Mouse (Mus musculus) stomach, embryonic 16.5 days (tissue): ENCODE results near the gene Palm3. TPM values are rescaled to one million over a fixed set of nuclear protein-coding genes. Genes with fewer than 3 reads are reported as not detected.
A peak's percentile ranks its signal among the peaks of the same experiment; 100 is the strongest.

Source experiments
- ATAC-seq: fragments of 200-750 bp; cut with Nextera tagmentation; 2 replicates; pipeline ENCODE4 v1.8.0; 2017; ENCODE audit warnings: moderate number of reproducible peaks, moderate TSS enrichment; ENCODE audit not compliant: insufficient read depth, low FRiP score
- H3K27ac ChIP-seq: fragments of 300-500 bp; sonication (generic); 2 replicates; pipeline ENCODE4 v1.5.1; 2014; ENCODE audit warnings: low read length
- H3K27me3 ChIP-seq: fragments of 300-500 bp; sonication (generic); 2 replicates; pipeline ENCODE4 v1.6.1; 2014; ENCODE audit warnings: low read length, control low read depth, mixed read lengths; ENCODE audit not compliant: control insufficient read depth, insufficient read depth
- H3K36me3 ChIP-seq: fragments of 300-500 bp; sonication (generic); 2 replicates; pipeline ENCODE4 v1.6.1; 2014; ENCODE audit warnings: low read length; ENCODE audit not compliant: control insufficient read depth, insufficient read depth
- H3K4me1 ChIP-seq: fragments of 300-500 bp; sonication (generic); 2 replicates; pipeline ENCODE4 v1.6.1; 2014; ENCODE audit warnings: low read length, control low read depth, mixed read lengths; ENCODE audit not compliant: control insufficient read depth, insufficient read depth
- H3K4me2 ChIP-seq: fragments of 300-500 bp; sonication (generic); 2 replicates; pipeline ENCODE4 v1.6.1; 2014; ENCODE audit warnings: low read depth, low read length, mixed read lengths
- H3K4me3 ChIP-seq: fragments of 300-500 bp; sonication (generic); replicated peaks from 2 replicates; pipeline ENCODE4 v1.5.1; 2014; ENCODE audit warnings: mild to moderate bottlenecking, low read length
- H3K9ac ChIP-seq: fragments of 300-500 bp; sonication (generic); 2 replicates; pipeline ENCODE4 v1.6.1; 2014; ENCODE audit warnings: low read length
- H3K9me3 ChIP-seq: fragments of 300-500 bp; sonication (generic); replicated peaks from 2 replicates; pipeline ENCODE4 v1.6.1; 2016; ENCODE audit warnings: low read length, control low read depth; ENCODE audit not compliant: control insufficient read depth
- WGBS: fragments of 180-500 bp; shearing (Covaris S2); extraction: QIAGEN DNeasy Blood & Tissue Kit; methylation state at CpG from one replicate; pipeline ENCODE4 v1.1.7; 2014; 5-methylcytosine and 5-hydroxymethylcytosine counted together
- polyA plus RNA-seq: library from polyadenylated mRNA; unstranded; fragments of >200 nt; fragmentation: Nextera tagmentation; extraction: Ambion mirVana; gene quantifications from 2 replicates; pipeline ENCODE4 v1.2.1, GENCODE M21; 2015

Palm3 gene
- polyA plus RNA-seq, 1 experiment from 2014 or later: 4.1 TPM

DNA sequence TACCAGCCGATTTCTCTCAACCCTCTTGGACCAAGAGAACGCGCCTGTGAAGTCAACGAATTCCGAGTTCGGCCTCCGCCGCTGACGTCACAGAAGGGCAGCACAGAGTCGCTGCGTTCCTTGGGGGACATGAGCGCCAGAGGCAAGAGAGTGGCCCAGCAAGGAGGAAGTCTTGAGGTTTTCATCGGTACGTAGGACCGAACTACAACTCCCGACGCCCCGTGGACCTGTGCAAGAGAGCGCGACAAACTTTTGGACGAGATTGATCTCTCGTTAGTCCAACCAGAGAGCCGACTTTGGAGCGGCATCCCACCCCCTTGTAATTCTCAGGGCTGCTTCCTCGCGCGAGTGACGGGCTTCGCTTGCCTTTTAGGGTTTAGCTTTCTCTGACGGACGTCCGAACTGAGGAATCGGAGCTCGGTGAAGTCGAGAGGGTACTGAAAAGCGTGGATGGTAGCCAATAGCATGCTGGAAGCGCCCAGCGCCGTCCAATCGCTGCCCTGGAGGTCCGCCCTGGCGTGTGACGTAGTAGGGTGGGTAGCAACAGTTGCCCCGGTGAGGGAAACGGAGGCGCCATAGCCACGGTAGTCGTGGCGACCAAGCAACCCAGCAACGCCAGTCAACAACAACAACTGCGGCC is 45.1 kb downstream of the Palm3 start, which contains the start of gene Rfx1:
Gene Rfx1, plus strand, starts transcription at position 544 of the 640 bp plus-strand sequence.
- H3K9ac ChIP-seq: peak within 1 kb of the TSS; percentile 90
- peak within 1 kb of the TSS; percentile 86 for H3K4me3 ChIP-seq
- no peaks in the 10 kb centered on the region for H3K9me3 ChIP-seq
- no peaks in the 10 kb centered on the region for H3K27me3 ChIP-seq
- under 1% methylated on average over 51 of the region's 51 CpGs for WGBS
- no peaks in the 10 kb centered on the region for H3K36me3 ChIP-seq
- peaks cover 38% of the 10 kb centered on the region for H3K4me1 ChIP-seq
- ATAC-seq: peak; percentile 96
- peak within 1 kb of the TSS; percentile 98 for H3K27ac ChIP-seq
- peak within 1 kb of the TSS; percentile 91 for H3K4me2 ChIP-seq

DNA sequence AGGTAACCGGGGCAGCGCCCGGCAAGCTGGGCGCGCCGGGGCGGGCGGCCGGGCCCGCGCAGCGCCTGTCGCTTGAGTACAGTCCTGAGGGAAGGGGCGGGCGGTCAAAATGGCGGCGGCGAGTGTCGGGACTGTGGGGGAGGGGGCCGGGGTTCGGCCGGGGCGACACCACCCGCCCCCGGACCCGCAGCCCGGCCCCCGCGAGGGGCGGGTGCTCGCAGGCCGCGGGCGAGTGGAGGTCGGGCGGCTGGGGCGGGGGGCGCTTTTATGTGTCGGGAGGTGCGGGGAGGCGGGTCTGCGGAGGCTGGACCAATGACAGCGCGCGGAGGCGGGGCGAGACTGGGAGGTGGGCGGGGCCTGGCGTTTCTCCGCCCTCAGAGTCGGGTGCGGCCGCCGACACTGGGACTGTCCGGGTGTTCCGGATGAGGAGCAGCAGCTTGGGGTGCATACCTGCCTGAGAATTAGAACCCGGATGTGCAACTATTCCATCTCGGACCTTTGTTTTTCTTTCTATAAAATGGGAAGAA is 45.8 kb downstream of the Palm3 start:
- no peaks in the 10 kb centered on the region for H3K36me3 ChIP-seq
- ATAC-seq: peak; percentile 79
- no peaks in the 10 kb centered on the region for H3K9me3 ChIP-seq
- peaks cover 38% of the 10 kb centered on the region for H3K4me1 ChIP-seq
- under 1% methylated on average over 54 of the region's 58 CpGs for WGBS
- peak overlapping the region; percentile 90 for H3K9ac ChIP-seq
- peak overlapping the region; percentile 86 for H3K4me3 ChIP-seq
- H3K4me2 ChIP-seq: peak overlapping the region; percentile 70
- no peaks in the 10 kb centered on the region for H3K27me3 ChIP-seq
- H3K27ac ChIP-seq: peak overlapping the region; percentile 98

DNA sequence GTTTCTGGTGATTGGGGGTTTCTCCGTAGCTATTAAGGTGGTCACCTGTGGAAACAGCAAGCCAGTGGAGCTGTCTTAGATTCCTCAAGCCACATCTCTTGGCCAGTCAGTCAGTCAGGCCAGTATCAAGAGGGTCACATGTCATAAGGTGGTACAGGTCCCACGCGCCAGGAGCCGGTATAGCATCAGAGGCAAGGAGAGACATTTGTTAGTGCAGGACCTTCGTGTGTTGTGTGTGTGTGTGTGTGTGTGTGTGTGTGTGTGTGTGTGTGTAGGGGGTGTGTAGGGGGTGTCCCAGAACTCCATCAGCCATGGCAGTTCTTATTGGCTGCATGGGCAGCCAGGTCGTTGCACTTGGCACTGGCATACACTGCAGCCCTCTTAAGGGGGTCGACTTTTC is 46.6 kb downstream of the Palm3 start:
- no peak for ATAC-seq
- H3K27ac ChIP-seq: peak overlapping the region; percentile 42; the same call in 1 of the 2 replicates
- 83% methylated on average over 7 of the region's 7 CpGs for WGBS
- no peaks in the 10 kb centered on the region for H3K27me3 ChIP-seq
- H3K9ac ChIP-seq: peak overlapping the region; percentile 63
- peaks cover 38% of the 10 kb centered on the region for H3K4me1 ChIP-seq
- H3K9me3 ChIP-seq: no peaks in the 10 kb centered on the region
- peak overlapping the region; percentile 86 for H3K4me3 ChIP-seq
- peak overlapping the region; percentile 70 for H3K4me2 ChIP-seq
- no peaks in the 10 kb centered on the region for H3K36me3 ChIP-seq

DNA sequence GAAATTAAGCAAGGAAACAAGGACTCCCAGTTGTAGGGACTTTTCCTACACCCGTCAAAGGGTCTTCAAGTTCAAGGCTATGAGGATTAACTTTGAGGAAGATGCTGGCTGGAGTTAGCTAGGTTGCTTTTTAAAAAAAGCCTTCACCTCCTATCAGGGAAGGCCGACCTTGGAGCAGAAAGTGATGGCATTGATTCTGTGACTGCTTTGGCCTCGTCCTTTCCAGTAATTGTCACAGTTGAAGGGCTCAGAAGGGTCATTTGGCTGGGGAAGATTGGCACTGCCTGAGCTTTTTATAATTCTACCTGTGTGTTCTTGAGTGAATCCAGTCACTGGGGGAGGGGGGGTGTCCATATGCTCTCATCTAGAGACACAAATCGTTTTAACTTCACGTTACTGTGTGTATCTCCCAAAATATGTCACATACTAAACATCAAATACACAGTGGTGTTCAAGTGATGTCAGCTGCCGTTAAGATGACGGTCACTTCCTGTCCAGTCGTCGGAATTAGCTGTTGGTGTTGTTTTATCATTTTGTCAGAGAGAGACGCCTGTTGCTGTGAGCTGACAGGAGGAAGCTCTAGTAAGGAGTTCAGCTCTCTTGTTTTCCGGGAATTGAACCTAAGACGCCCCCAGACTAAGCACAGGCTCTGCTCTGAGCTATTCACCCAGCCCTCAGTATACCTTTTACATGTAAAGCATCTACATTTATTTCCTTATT is 47.2 kb downstream of the Palm3 start:
- Histone ChIP-seq H3K4me3 (no peak overlapping the region), H3K36me3 (no peaks in the 10 kb centered on the region), H3K4me1 (peaks cover 38% of the 10 kb centered on the region), H3K9ac (no peak overlapping the region), H3K27ac (no peak overlapping the region), H3K9me3 (no peaks in the 10 kb centered on the region), H3K4me2 (no peak overlapping the region), H3K27me3 (no peaks in the 10 kb centered on the region)
- WGBS: 52% methylated on average over 12 of the region's 12 CpGs
- no peak for ATAC-seq

DNA sequence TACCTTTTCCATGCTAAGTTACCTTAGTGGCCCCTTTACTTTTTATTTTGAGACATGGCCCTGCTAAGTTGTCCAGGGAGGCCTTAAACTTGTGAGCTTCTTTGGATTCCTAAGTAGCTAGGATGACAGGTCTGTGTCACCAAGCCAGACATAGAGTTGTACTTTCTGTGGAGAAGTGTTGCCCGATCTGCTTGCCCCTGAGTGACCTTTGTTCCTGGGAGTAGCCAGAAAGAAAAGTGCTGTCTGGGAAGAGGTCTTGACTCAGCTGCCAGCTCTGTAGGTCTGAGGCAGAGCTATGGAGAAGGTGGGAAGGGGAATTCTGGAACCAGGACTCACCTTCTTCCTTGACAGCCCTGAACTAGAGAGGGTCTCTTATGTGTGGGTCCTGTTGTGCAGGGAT is 47.9 kb downstream of the Palm3 start:
- no peak for ATAC-seq
- H3K27ac ChIP-seq: no peak overlapping the region
- H3K4me1 ChIP-seq: peaks cover 38% of the 10 kb centered on the region
- peak overlapping the region; percentile 2; the same call in 1 of the 2 replicates for H3K9ac ChIP-seq
- no peak overlapping the region for H3K4me3 ChIP-seq
- 29% methylated on average over 1 of the region's 1 CpGs for WGBS
- H3K9me3 ChIP-seq: no peaks in the 10 kb centered on the region
- H3K27me3 ChIP-seq: no peaks in the 10 kb centered on the region
- H3K4me2 ChIP-seq: no peak overlapping the region
- no peaks in the 10 kb centered on the region for H3K36me3 ChIP-seq

DNA sequence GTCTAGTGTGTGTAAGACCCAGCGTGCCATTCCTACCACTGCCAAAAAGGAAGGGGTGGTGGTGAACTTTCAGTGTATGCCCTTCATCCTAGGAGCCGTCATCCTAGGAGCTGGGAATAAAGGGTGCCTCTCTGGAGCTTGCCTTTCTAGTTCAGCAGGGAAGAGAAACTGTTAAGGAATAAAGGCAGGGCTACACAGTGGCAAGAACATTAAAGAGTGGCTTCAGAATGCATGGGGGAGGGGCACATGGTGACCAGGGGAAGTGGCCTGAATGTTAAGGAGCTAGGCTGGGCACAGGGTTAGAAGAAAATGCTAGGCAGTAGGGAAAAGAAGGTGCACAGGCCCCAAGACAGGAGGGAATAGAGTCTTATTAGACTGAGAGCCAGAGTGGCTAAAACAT is 48.5 kb downstream of the Palm3 start:
- peaks cover 38% of the 10 kb centered on the region for H3K4me1 ChIP-seq
- ATAC-seq: no peak
- H3K4me2 ChIP-seq: no peak overlapping the region
- no peak overlapping the region for H3K27ac ChIP-seq
- H3K36me3 ChIP-seq: no peaks in the 10 kb centered on the region
- H3K9ac ChIP-seq: peak overlapping the region; percentile 23; the same call in 1 of the 2 replicates
- no peaks in the 10 kb centered on the region for H3K9me3 ChIP-seq
- 58% methylated on average over 2 of the region's 2 CpGs for WGBS
- no peaks in the 10 kb centered on the region for H3K27me3 ChIP-seq
- H3K4me3 ChIP-seq: no peak overlapping the region

DNA sequence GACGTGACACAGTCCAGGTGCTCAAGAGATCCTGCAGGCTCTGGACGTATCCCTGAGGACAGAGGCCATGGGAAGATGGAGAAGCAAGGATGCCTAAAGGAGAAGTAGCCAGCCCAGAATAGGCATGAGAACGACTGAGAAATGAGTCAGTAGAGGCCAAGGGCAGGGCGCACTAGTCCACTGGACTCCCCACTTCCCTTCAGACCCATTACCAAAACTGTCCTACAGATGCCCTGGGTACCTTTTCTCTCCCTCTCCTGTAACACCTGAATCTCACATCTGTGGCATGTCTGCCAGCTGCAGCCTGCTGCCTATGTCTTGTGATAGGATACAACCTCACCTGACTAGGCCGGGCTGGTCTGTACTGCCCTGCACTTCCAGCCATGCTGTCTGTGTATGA is 49.0 kb downstream of the Palm3 start:
- no peak for ATAC-seq

DNA sequence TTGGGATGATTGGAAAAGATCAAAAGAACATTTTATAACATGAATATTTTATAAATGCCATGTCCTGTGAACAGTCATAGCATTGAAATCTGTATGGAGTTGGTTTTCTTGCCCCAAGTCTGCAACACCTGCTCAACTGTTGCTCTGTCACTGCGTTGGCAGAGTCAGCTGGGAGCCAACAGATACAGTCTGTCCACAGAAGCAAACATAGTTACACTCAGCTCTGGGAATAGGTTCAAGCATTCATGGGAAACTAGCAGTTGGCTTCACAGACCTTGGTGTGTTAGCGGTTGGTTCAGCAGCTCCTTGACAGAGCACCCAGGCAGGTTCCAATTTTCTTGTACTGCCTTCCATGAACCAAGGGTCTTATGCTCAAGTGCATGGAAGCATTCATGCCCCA is 49.4 kb downstream of the Palm3 start:
- Histone ChIP-seq H3K9me3 (no peaks in the 10 kb centered on the region), H3K4me3 (no peak overlapping the region), H3K36me3 (no peaks in the 10 kb centered on the region), H3K27ac (no peak overlapping the region), H3K27me3 (no peaks in the 10 kb centered on the region), H3K4me2 (no peak overlapping the region), H3K9ac (no peak overlapping the region; the same call in 1 of the 2 replicates), H3K4me1 (peaks cover 38% of the 10 kb centered on the region)
- no peak for ATAC-seq
- WGBS: 80% methylated on average over 2 of the region's 2 CpGs

More for the DNA sequence above, 49.0 kb downstream of the Palm3 start:
- Histone ChIP-seq H3K9ac (no peak overlapping the region; the same call in 1 of the 2 replicates), H3K36me3 (no peaks in the 10 kb centered on the region), H3K4me2 (no peak overlapping the region), H3K9me3 (no peaks in the 10 kb centered on the region), H3K4me3 (no peak overlapping the region), H3K27me3 (no peaks in the 10 kb centered on the region), H3K4me1 (peaks cover 38% of the 10 kb centered on the region), H3K27ac (no peak overlapping the region)
- WGBS: 79% methylated on average over 5 of the region's 5 CpGs

DNA sequence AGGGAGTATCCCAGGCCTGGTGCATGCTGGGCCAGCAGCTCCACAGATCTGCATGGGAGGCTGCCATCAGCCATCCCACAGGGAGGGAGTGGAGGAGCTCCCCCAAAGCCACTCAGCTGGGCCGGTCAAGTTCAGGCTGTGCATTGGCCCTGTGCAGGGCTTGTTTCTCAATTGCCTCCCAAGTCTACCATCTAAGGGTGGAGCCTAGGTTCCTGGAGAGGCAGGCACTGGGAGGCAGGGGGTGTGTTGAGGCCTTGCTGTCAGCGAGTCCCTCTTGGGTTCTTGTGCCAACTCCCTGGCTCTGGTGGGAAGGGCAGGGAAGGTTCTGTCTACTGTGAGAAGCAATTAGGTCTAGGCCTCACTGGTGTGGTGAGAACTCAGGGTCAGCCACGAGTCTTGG is 50.6 kb downstream of the Palm3 start:
- ATAC-seq: no peak
- no peak overlapping the region for H3K27ac ChIP-seq
- no peak overlapping the region for H3K4me2 ChIP-seq
- no peaks in the 10 kb centered on the region for H3K36me3 ChIP-seq
- H3K9me3 ChIP-seq: no peaks in the 10 kb centered on the region
- no peaks in the 10 kb centered on the region for H3K27me3 ChIP-seq
- peaks cover 38% of the 10 kb centered on the region for H3K4me1 ChIP-seq
- H3K9ac ChIP-seq: no peak overlapping the region
- WGBS: 62% methylated on average over 3 of the region's 3 CpGs
- no peak overlapping the region for H3K4me3 ChIP-seq
